Mouse (Mus musculus): ENCODE results near the gene Soga1. TPM values are rescaled to one million over a fixed set of nuclear protein-coding genes. Genes with fewer than 3 reads are reported as not detected.

Soga1 gene
- polyA plus RNA-seq, 1 experiment from 2014 or later: 5.0 TPM

GRCm38 (mm10) chr2:157008509-157008908, 70.5 kb downstream of the Soga1 start:
- no peak overlapping the region for H3K27ac ChIP-seq
- no peak overlapping the region for H3K4me3 ChIP-seq (replicated peaks)
- H3K36me3 ChIP-seq: peaks cover 27% of the 10 kb centered on the region
- no peak overlapping the region for H3K4me2 ChIP-seq
- ATAC-seq (ENCODE audit: insufficient number of reproducible peaks, insufficient read depth, low FRiP score, low TSS enrichment, low read depth): no peak
- peaks cover 31% of the 10 kb centered on the region for H3K4me1 ChIP-seq (replicated peaks)
- no peaks in the 10 kb centered on the region for H3K27me3 ChIP-seq
- H3K9ac ChIP-seq (replicated peaks): no peak overlapping the region
- no peaks in the 10 kb centered on the region for H3K9me3 ChIP-seq

DNA sequence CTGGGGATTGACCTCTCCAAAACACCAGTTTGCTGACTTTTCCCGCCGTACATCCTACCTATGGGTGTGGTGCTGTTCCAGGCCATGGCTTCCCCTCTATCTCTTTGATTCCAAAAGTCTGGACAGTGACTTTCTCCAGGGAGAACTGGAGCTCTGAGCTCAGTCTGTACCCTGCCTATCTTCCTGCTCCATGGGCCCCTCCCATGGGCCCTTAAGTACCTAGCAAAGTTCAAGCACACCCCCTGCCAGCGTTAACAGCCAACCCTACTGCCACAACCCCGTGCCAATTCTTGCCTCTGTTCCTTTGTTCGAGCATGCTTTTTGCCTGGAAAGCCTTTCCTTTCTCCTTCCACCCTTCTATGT, 71.8 kb downstream of the Soga1 start:
- Histone ChIP-seq H3K4me1 (replicated peaks) (peaks cover 31% of the 10 kb centered on the region), H3K36me3 (peaks cover 31% of the 10 kb centered on the region), H3K9ac (replicated peaks) (peak overlapping the region; percentile 74), H3K27me3 (no peaks in the 10 kb centered on the region), H3K4me3 (replicated peaks) (peak overlapping the region; percentile 63), H3K4me2 (peak overlapping the region; percentile 71), H3K27ac (peak overlapping the region; percentile 62), H3K9me3 (no peaks in the 10 kb centered on the region)
- no peak for ATAC-seq (ENCODE audit: insufficient number of reproducible peaks, insufficient read depth, low FRiP score, low TSS enrichment, low read depth)
- WGBS: 35% methylated on average over 5 of the region's 5 CpGs

DNA sequence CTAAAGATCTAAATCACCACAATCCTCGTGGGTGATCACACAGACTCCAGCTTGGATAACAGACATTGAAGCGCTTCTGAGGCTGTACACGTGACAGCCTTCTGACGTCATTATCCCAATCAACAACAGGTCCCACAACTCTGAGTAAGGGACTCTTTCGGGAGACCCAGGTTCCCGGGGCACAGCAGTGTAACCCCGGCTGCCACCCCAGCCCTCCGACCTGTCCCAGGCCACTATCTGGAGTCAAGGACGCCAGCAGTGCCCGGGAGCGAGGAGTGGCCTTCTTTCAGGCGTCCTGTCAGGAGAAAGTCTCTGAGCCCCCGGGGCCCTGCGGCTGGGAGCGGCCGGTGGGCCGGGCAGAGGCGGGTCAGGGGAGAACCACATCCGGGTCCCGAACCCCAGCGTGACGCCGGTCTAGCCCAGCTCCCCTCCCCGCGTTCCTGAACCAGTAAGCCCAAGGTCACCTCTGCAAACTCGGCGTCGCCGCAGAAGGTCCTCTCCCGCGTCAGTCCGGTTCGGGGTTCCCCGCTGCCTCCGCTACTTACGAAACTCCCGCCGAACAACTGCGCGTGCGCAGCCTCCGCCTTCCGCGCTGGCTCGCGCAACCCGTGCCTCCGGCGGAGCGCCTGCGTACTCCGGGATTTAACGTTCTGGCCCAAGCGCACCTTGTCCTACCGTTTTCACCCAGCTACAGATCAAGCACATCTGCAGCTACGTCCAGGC, 72.4 kb downstream of the Soga1 start, which contains the start of gene Dsn1:
Dsn1 (minus strand) TSS at position 644 of the 723 bp plus-strand sequence.
- WGBS: under 1% methylated on average over 56 of the region's 56 CpGs

DNA sequence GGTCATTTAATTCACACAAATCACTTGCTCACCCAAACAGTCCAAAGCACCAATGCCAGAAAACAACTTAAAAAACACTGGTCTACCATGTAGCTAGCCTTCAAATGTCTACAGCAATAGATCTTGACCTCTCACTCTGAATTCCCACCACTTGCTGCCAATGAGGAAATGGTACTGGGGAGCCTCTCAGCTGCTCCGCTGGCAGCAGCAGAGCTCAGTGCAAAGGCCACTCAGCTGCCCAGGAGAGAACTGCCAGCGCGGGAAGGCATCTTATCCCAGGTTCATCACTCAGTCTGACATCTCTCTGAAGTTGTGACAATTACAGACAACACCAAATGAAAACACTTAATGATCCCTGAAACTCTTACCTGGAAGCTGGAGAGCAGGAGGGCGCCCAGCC, 76.7 kb downstream of the Soga1 start:
- H3K4me2 ChIP-seq: no peak overlapping the region
- no peak for ATAC-seq (ENCODE audit: insufficient number of reproducible peaks, insufficient read depth, low FRiP score, low TSS enrichment, low read depth)
- H3K4me3 ChIP-seq (replicated peaks): no peak overlapping the region
- no peaks in the 10 kb centered on the region for H3K9me3 ChIP-seq
- H3K27me3 ChIP-seq: no peaks in the 10 kb centered on the region
- peaks cover 62% of the 10 kb centered on the region for H3K36me3 ChIP-seq
- H3K27ac ChIP-seq: no peak overlapping the region
- H3K9ac ChIP-seq (replicated peaks): no peak overlapping the region
- 89% methylated on average over 4 of the region's 4 CpGs for WGBS
- peaks cover 6% of the 10 kb centered on the region for H3K4me1 ChIP-seq (replicated peaks)

More for the DNA sequence above, 72.4 kb downstream of the Soga1 start, which contains the start of gene Dsn1:
- H3K9ac ChIP-seq (replicated peaks): peak within 1 kb of the TSS; percentile 74
- peaks cover 30% of the 10 kb centered on the region for H3K36me3 ChIP-seq
- peaks cover 28% of the 10 kb centered on the region for H3K4me1 ChIP-seq (replicated peaks)
- peak within 1 kb of the TSS; percentile 63 for H3K4me3 ChIP-seq (replicated peaks)
- peak; percentile 84 for ATAC-seq (ENCODE audit: insufficient number of reproducible peaks, insufficient read depth, low FRiP score, low TSS enrichment, low read depth)
- H3K9me3 ChIP-seq: no peaks in the 10 kb centered on the region
- peak within 1 kb of the TSS; percentile 71 for H3K4me2 ChIP-seq
- H3K27ac ChIP-seq: peak within 1 kb of the TSS; percentile 62
- no peaks in the 10 kb centered on the region for H3K27me3 ChIP-seq

GRCm38 (mm10) chr2:156998263-156998662, 80.8 kb downstream of the Soga1 start:
- H3K4me2 ChIP-seq: no peak overlapping the region
- no peak overlapping the region for H3K9ac ChIP-seq (replicated peaks)
- no peaks in the 10 kb centered on the region for H3K9me3 ChIP-seq
- WGBS: 87% methylated on average over 5 of the region's 5 CpGs
- no peak overlapping the region for H3K4me3 ChIP-seq (replicated peaks)
- peaks cover 77% of the 10 kb centered on the region for H3K36me3 ChIP-seq
- H3K27me3 ChIP-seq: no peaks in the 10 kb centered on the region
- no peaks in the 10 kb centered on the region for H3K4me1 ChIP-seq (replicated peaks)
- ATAC-seq (ENCODE audit: insufficient number of reproducible peaks, insufficient read depth, low FRiP score, low TSS enrichment, low read depth): no peak
- H3K27ac ChIP-seq: no peak overlapping the region

DNA sequence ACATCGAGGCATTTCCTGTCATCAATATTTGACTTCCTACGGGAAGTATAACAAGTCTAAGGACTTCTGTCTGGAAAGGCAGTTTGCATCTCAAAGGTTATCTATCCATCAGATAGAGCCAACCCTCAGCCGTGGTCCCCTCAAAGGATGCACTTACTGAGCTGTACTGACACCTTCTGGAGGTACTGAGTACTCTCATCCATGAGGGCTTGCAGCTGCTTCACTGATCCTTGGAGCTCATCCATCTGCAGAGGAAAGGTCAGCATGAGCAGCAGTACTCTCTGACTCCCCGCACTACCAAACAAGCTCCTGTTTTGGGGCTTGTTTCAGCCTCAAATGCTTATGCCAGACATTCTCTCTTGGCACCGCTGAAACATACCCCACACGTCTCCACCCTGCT, 82.5 kb downstream of the Soga1 start:
- WGBS: 67% methylated on average over 6 of the region's 6 CpGs
- Histone ChIP-seq H3K27ac (no peak overlapping the region), H3K9me3 (no peaks in the 10 kb centered on the region), H3K4me3 (replicated peaks) (no peak overlapping the region), H3K4me2 (no peak overlapping the region), H3K36me3 (peaks cover 68% of the 10 kb centered on the region), H3K27me3 (no peaks in the 10 kb centered on the region), H3K4me1 (replicated peaks) (no peaks in the 10 kb centered on the region), H3K9ac (replicated peaks) (no peak overlapping the region)
- no peak for ATAC-seq (ENCODE audit: insufficient number of reproducible peaks, insufficient read depth, low FRiP score, low TSS enrichment, low read depth)

DNA sequence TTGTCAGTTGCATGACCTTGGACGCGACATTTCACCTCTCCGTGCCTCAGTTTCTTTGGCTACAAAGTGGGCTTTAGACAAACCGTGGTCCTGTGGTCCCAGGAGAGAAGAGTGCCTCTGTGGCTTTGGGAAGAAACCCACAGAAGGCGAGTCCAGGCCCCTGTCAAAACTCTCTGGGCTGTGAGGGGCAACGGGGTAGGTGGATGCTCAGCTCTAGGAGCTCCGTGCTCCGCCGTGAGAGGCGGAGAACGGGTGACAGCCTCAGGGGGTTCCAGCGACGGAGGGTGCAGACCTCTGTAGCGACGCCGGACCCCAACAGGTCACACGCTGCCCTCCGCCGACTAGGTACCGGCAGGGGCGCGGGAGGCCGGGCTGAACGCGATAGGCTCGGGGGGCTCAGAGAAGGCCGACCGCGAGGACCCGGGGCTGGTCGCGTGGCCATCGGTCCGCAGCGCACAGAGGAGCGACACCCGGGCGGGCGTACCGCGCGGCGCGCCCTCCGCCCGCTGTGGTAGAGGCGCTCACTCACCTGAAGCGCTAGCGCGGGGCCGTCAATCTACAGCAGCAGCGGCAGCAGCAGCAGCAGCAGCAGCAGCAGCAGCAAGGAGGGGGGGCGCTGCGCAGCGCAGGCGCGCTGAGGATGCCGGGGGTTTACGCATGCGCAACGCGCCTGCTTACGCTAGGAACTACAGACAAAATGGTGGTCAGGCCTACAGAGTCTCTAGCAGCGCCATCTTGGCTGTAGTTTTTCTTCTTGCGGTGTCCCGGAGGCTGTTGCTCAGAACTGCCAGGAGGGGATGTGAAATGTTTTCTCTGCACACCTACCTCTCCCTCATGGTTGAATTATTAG, 87.4 kb downstream of the Soga1 start, which contains the start of gene Ndrg3:
Ndrg3 (minus strand) TSS at position 587 of the 850 bp plus-strand sequence.
- Histone ChIP-seq H3K27me3 (no peaks in the 10 kb centered on the region), H3K4me3 (replicated peaks) (peak within 1 kb of the TSS; percentile 84), H3K4me2 (peak within 1 kb of the TSS; percentile 75), H3K9me3 (no peaks in the 10 kb centered on the region), H3K27ac (peak within 1 kb of the TSS; percentile 69; the same call in 1 of the 2 replicates), H3K36me3 (peaks cover 28% of the 10 kb centered on the region), H3K4me1 (replicated peaks) (peaks cover 14% of the 10 kb centered on the region), H3K9ac (replicated peaks) (peak within 1 kb of the TSS; percentile 86)
- peak; percentile 97 for ATAC-seq (ENCODE audit: insufficient number of reproducible peaks, insufficient read depth, low FRiP score, low TSS enrichment, low read depth)
- under 1% methylated on average over 63 of the region's 66 CpGs for WGBS

- 3% methylated on average over 16 of the region's 16 CpGs for WGBS
- peak overlapping the region; percentile 84 for H3K4me3 ChIP-seq (replicated peaks)
- peaks cover 20% of the 10 kb centered on the region for H3K36me3 ChIP-seq
- no peaks in the 10 kb centered on the region for H3K9me3 ChIP-seq
- ATAC-seq (ENCODE audit: insufficient number of reproducible peaks, insufficient read depth, low FRiP score, low TSS enrichment, low read depth): no peak
- H3K27ac ChIP-seq: no peak overlapping the region
- H3K4me2 ChIP-seq: peak overlapping the region; percentile 75
- peak overlapping the region; percentile 86 for H3K9ac ChIP-seq (replicated peaks)
- H3K4me1 ChIP-seq (replicated peaks): peaks cover 14% of the 10 kb centered on the region
- no peaks in the 10 kb centered on the region for H3K27me3 ChIP-seq
Observed at GRCm38 (mm10) chr2:156990727-156991431, 88.2 kb downstream of the Soga1 start.

DNA sequence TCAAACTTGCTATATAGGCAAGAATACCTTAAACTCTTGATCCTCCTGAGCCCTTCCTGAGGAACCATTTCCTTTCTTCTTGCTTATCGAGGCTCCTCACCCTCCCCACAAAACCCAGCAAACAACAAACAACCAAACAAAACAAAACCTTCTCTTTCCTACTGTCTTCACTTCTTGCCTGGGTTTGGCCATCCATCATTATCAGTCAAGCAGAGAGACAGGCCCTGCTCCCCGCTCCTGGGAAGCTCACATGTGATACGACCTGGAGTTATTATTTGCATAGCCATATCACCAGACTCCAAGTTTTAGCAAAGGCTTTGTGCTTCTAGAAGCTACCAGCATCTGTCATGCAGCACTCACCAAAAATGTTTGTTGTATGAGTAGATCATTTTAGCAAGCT, 91.7 kb downstream of the Soga1 start:
- H3K9me3 ChIP-seq: no peaks in the 10 kb centered on the region
- H3K27ac ChIP-seq: no peak overlapping the region
- H3K4me1 ChIP-seq (replicated peaks): peaks cover 14% of the 10 kb centered on the region
- 69% methylated on average over 3 of the region's 3 CpGs for WGBS
- no peak for ATAC-seq (ENCODE audit: insufficient number of reproducible peaks, insufficient read depth, low FRiP score, low TSS enrichment, low read depth)
- no peaks in the 10 kb centered on the region for H3K36me3 ChIP-seq
- no peak overlapping the region for H3K9ac ChIP-seq (replicated peaks)
- H3K4me3 ChIP-seq (replicated peaks): no peak overlapping the region
- no peak overlapping the region for H3K4me2 ChIP-seq
- no peaks in the 10 kb centered on the region for H3K27me3 ChIP-seq

GRCm38 (mm10) chr2:156982864-156983263, 96.2 kb downstream of the Soga1 start:
- H3K27ac ChIP-seq: no peak overlapping the region
- no peaks in the 10 kb centered on the region for H3K27me3 ChIP-seq
- no peak for ATAC-seq (ENCODE audit: insufficient number of reproducible peaks, insufficient read depth, low FRiP score, low TSS enrichment, low read depth)
- H3K36me3 ChIP-seq: no peaks in the 10 kb centered on the region
- 84% methylated on average over 2 of the region's 2 CpGs for WGBS
- H3K4me3 ChIP-seq (replicated peaks): no peak overlapping the region
- H3K9me3 ChIP-seq: no peaks in the 10 kb centered on the region
- no peak overlapping the region for H3K4me2 ChIP-seq
- H3K4me1 ChIP-seq (replicated peaks): no peaks in the 10 kb centered on the region
- no peak overlapping the region for H3K9ac ChIP-seq (replicated peaks)

DNA sequence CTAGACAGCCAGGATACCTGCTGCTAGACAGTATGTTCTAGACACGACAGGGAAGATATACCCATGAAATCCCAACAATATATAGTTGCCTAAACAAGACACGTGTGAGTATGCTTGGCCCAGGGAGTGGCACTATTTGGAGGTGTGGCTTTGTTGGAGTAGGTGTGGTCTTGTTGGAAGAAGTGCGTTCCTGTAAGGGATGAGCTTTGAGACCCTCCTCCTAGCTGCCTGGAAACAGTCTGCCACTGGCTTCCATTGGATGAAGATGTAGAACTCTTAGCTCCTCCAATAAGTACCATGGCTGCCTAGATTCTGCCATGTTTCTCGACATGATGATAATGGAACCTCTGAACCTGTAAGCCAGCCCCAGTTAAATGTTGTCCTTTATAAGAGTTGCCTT, 97.8 kb downstream of the Soga1 start:
- Histone ChIP-seq H3K27ac (no peak overlapping the region), H3K27me3 (no peaks in the 10 kb centered on the region), H3K4me3 (replicated peaks) (no peak overlapping the region), H3K4me2 (no peak overlapping the region), H3K9ac (replicated peaks) (no peak overlapping the region), H3K9me3 (no peaks in the 10 kb centered on the region), H3K36me3 (no peaks in the 10 kb centered on the region), H3K4me1 (replicated peaks) (no peaks in the 10 kb centered on the region)
- 87% methylated on average over 4 of the region's 4 CpGs for WGBS
- ATAC-seq (ENCODE audit: insufficient number of reproducible peaks, insufficient read depth, low FRiP score, low TSS enrichment, low read depth): no peak
